10 mouse cellular contexts compared by ENCODE assay signal in genomic region chr10:23449860-23450646, GRCm38 (mm10).
DNase-seq lines count a peak whose midpoint lies in the region; ATAC-seq lines count a peak whose summit lies in the region.
"Had no signal": no experiment of that assay in that cellular context is flagged by ENCODE, and none has a peak within 500 bp of the region (broad histone marks: within the 10 kb centered on the region; RNA-seq: fewer than 3 reads in every experiment).

No protein-coding gene starts in this region.

- H3K9ac ChIP-seq in heart, embryonic 12.5 days = no peak overlapping the region
- no peak overlapping the region for H3K9ac ChIP-seq in midbrain, embryonic 13.5 days (replicated peaks)

- H3K4me3 ChIP-seq in heart, embryonic 12.5 days = no peak overlapping the region
- no peak overlapping the region for H3K4me3 ChIP-seq in embryonic facial prominence, embryonic 10.5 days
- H3K4me3 ChIP-seq in midbrain, embryonic 13.5 days (replicated peaks) = peak overlapping the region; percentile 10; the same call in 1 of the 2 replicates

- DNase-seq in heart, adult 8-10 months (ENCODE audit: low spot score) = no peak
- no peak for DNase-seq in embryonic facial prominence, embryonic 10.5 days (ENCODE audit: low spot score)
- peak; percentile 41 for DNase-seq in gastrocnemius, postnatal 14 days
- DNase-seq in thymus, postnatal 36 days = no peak
- no peak for DNase-seq in heart, postnatal 4 days
- DNase-seq in left cerebral cortex, adult 18-20 months (ENCODE audit: low spot score in 2 of 2) = no peak
- DNase-seq: cerebellum, adult 2 months had no signal

- no peak for ATAC-seq in heart, embryonic 12.5 days (ENCODE audit: insufficient number of reproducible peaks, low FRiP score)
- peak; percentile 40; the same call in 1 of the 2 replicates for ATAC-seq in midbrain, embryonic 13.5 days

- WGBS in heart, embryonic 12.5 days = 64% methylated on average over 19 of the region's 19 CpGs
- WGBS in embryonic facial prominence, embryonic 10.5 days = 77% methylated on average over 19 of the region's 19 CpGs
- 77% methylated on average over 19 of the region's 19 CpGs for WGBS in midbrain, embryonic 13.5 days

- intact Hi-C loops in gastrocnemius, postnatal 14 days (cut with DNase I; ENCODE audit: low total_unique reads) = no loop called here

- H3K9me3 ChIP-seq in heart, embryonic 12.5 days (replicated peaks) = no peaks in the 10 kb centered on the region
- no peaks in the 10 kb centered on the region for H3K9me3 ChIP-seq in embryonic facial prominence, embryonic 10.5 days
- H3K9me3 ChIP-seq in midbrain, embryonic 13.5 days = no peaks in the 10 kb centered on the region

- no peak overlapping the region for H3K27ac ChIP-seq in heart, embryonic 12.5 days (ENCODE audit: poor library complexity, severe bottlenecking)
- H3K27ac ChIP-seq in embryonic facial prominence, embryonic 10.5 days (replicated peaks) = peak overlapping the region; percentile 63; the same call in 1 of the 2 replicates
- no peak overlapping the region for H3K27ac ChIP-seq in midbrain, embryonic 13.5 days
- H3K27ac ChIP-seq: stomach, postnatal 0 days had no signal

- peak overlapping the region; percentile 1; the same call in 1 of the 2 replicates for H3K4me2 ChIP-seq in heart, embryonic 12.5 days
- peak overlapping the region; percentile 44 for H3K4me2 ChIP-seq in midbrain, embryonic 13.5 days (replicated peaks)

- no peaks in the 10 kb centered on the region for H3K27me3 ChIP-seq in heart, embryonic 12.5 days (replicated peaks)
- no peaks in the 10 kb centered on the region for H3K27me3 ChIP-seq in embryonic facial prominence, embryonic 10.5 days (replicated peaks; ENCODE audit: low read depth, poor library complexity, severe bottlenecking)
- no peaks in the 10 kb centered on the region for H3K27me3 ChIP-seq in midbrain, embryonic 13.5 days

- no peaks in the 10 kb centered on the region for H3K4me1 ChIP-seq in heart, embryonic 12.5 days (replicated peaks)
- peaks cover 16% of the 10 kb centered on the region for H3K4me1 ChIP-seq in embryonic facial prominence, embryonic 10.5 days
- H3K4me1 ChIP-seq in midbrain, embryonic 13.5 days (replicated peaks) = peaks cover 13% of the 10 kb centered on the region; the same call in 1 of the 2 replicates

- H3K36me3 ChIP-seq in heart, embryonic 12.5 days = no peaks in the 10 kb centered on the region
- no peaks in the 10 kb centered on the region for H3K36me3 ChIP-seq in embryonic facial prominence, embryonic 10.5 days (replicated peaks)
- H3K36me3 ChIP-seq in midbrain, embryonic 13.5 days = no peaks in the 10 kb centered on the region
